Mouse (Mus musculus): Measurements from ENCODE around the gene Pm20d1. TPM values are rescaled to one million over a fixed set of nuclear protein-coding genes. Genes with fewer than 3 reads are reported as not detected.

Gene Pm20d1
- total and polyA plus RNA-seq, 3 experiments = 5.8 to 7.5 (median 5.9) TPM

- Histone ChIP-seq H3K4me3 (no peak overlapping the region), H3K27me3 (ENCODE audit: control insufficient read depth, insufficient read depth, low read length) (no peaks in the 10 kb centered on the region), H3K4me1 (ENCODE audit: control insufficient read depth, insufficient read depth, low read length) (no peaks in the 10 kb centered on the region), H3K27ac (no peak overlapping the region), H3K9ac (ENCODE audit: low read depth, low read length) (no peak overlapping the region), H3K79me2 (replicated peaks; ENCODE audit: control insufficient read depth, insufficient read depth, low read length) (no peaks in the 10 kb centered on the region), H3K36me3 (ENCODE audit: control insufficient read depth, insufficient read depth, low read length) (no peaks in the 10 kb centered on the region)
- DNase-seq = no peak
- 89% methylated on average over 8 of the region's 8 CpGs for WGBS
- intact Hi-C loops (cut with DNase I) = no loop called here
- TF ChIP-seq EP300 (IDR thresholded peaks at IDR 0.05; ENCODE audit: insufficient read depth, low read depth, low read length) (no peak), POLR2A (IDR thresholded peaks at IDR 0.05; ENCODE audit: insufficient read depth, low read depth, low read length) (no peak), CTCF (IDR thresholded peaks at IDR 0.05) (no peak)
Observed at GRCm38 (mm10) chr1:131801071-131801470, 3.9 kb downstream of the Pm20d1 start.

DNA sequence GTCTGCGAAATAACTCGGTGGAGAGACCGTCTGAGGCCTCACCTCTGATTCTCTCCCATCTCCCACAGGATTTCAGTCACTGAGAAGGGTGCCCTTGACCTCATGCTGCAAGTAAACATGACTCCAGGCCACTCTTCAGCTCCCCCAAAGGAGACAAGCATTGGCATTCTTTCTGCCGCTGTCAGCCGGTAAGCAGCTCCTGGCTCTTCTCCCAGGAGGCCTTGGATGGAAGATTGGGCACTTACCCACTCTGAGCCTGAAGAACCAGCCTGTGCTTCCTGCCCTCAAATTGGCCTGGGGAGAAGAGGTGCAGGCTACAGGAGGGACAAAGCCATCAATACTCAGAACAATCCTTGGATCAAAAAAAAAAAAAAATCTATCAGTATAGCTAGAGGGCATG, 5.5 kb downstream of the Pm20d1 start:
- intact Hi-C loops (cut with DNase I) = no loop called here
- DNase-seq = peak; percentile 29 to 62
- H3K4me3 ChIP-seq = no peak overlapping the region

GRCm38 (mm10) chr1:131804166-131804565, 7.0 kb downstream of the Pm20d1 start:
- Histone ChIP-seq H3K27me3 (ENCODE audit: control insufficient read depth, insufficient read depth, low read length) (no peaks in the 10 kb centered on the region), H3K9ac (ENCODE audit: low read depth, low read length) (no peak overlapping the region), H3K36me3 (ENCODE audit: control insufficient read depth, insufficient read depth, low read length) (no peaks in the 10 kb centered on the region), H3K4me1 (ENCODE audit: control insufficient read depth, insufficient read depth, low read length) (no peaks in the 10 kb centered on the region), H3K27ac (no peak overlapping the region), H3K4me3 (no peak overlapping the region), H3K79me2 (replicated peaks; ENCODE audit: control insufficient read depth, insufficient read depth, low read length) (no peaks in the 10 kb centered on the region)
- 93% methylated on average over 3 of the region's 3 CpGs for WGBS
- intact Hi-C loops (cut with DNase I) = no loop called here
- DNase-seq = no peak
- TF ChIP-seq CTCF (IDR thresholded peaks at IDR 0.05) (no peak), POLR2A (IDR thresholded peaks at IDR 0.05; ENCODE audit: insufficient read depth, low read depth, low read length) (no peak), EP300 (IDR thresholded peaks at IDR 0.05; ENCODE audit: insufficient read depth, low read depth, low read length) (no peak)

More for the DNA sequence above, 5.5 kb downstream of the Pm20d1 start:
- H3K27me3 ChIP-seq (ENCODE audit: control insufficient read depth, insufficient read depth, low read length) = no peaks in the 10 kb centered on the region
- H3K27ac ChIP-seq = peak overlapping the region; percentile 51
- H3K9ac ChIP-seq (ENCODE audit: low read depth, low read length) = no peak overlapping the region
- no peaks in the 10 kb centered on the region for H3K4me1 ChIP-seq (ENCODE audit: control insufficient read depth, insufficient read depth, low read length)
- 60% methylated on average over 5 of the region's 5 CpGs for WGBS
- H3K36me3 ChIP-seq (ENCODE audit: control insufficient read depth, insufficient read depth, low read length) = no peaks in the 10 kb centered on the region
- H3K79me2 ChIP-seq (replicated peaks; ENCODE audit: control insufficient read depth, insufficient read depth, low read length) = no peaks in the 10 kb centered on the region
- TF ChIP-seq EP300 (IDR thresholded peaks at IDR 0.05; ENCODE audit: insufficient read depth, low read depth, low read length) (no peak), POLR2A (IDR thresholded peaks at IDR 0.05; ENCODE audit: insufficient read depth, low read depth, low read length) (no peak), CTCF (IDR thresholded peaks at IDR 0.05) (no peak)

- Histone ChIP-seq H3K4me3 (no peak overlapping the region), H3K27me3 (ENCODE audit: control insufficient read depth, insufficient read depth, low read length) (no peaks in the 10 kb centered on the region), H3K4me1 (ENCODE audit: control insufficient read depth, insufficient read depth, low read length) (no peaks in the 10 kb centered on the region), H3K9ac (ENCODE audit: low read depth, low read length) (no peak overlapping the region), H3K27ac (no peak overlapping the region), H3K79me2 (replicated peaks; ENCODE audit: control insufficient read depth, insufficient read depth, low read length) (no peaks in the 10 kb centered on the region), H3K36me3 (ENCODE audit: control insufficient read depth, insufficient read depth, low read length) (no peaks in the 10 kb centered on the region)
- 92% methylated on average over 1 of the region's 1 CpGs for WGBS
- no peak for DNase-seq
- TF ChIP-seq CTCF (IDR thresholded peaks at IDR 0.05) = no peak
- no peak for TF ChIP-seq POLR2A (IDR thresholded peaks at IDR 0.05; ENCODE audit: insufficient read depth, low read depth, low read length)
- intact Hi-C loops (cut with DNase I) = no loop called here
Observed at GRCm38 (mm10) chr1:131808986-131809385, 11.8 kb downstream of the Pm20d1 start.

- 84% methylated on average over 2 of the region's 2 CpGs for WGBS
- TF ChIP-seq EP300 (IDR thresholded peaks at IDR 0.05; ENCODE audit: insufficient read depth, low read depth, low read length) (no peak), POLR2A (IDR thresholded peaks at IDR 0.05; ENCODE audit: insufficient read depth, low read depth, low read length) (no peak), CTCF (IDR thresholded peaks at IDR 0.05) (no peak)
- H3K9ac ChIP-seq (ENCODE audit: low read depth, low read length) = no peak overlapping the region
- no peaks in the 10 kb centered on the region for H3K4me1 ChIP-seq (ENCODE audit: control insufficient read depth, insufficient read depth, low read length)
- H3K36me3 ChIP-seq (ENCODE audit: control insufficient read depth, insufficient read depth, low read length) = no peaks in the 10 kb centered on the region
- intact Hi-C loops (cut with DNase I) = no loop called here
- DNase-seq = no peak
- H3K27me3 ChIP-seq (ENCODE audit: control insufficient read depth, insufficient read depth, low read length) = no peaks in the 10 kb centered on the region
- no peak overlapping the region for H3K27ac ChIP-seq
- no peak overlapping the region for H3K4me3 ChIP-seq
- no peaks in the 10 kb centered on the region for H3K79me2 ChIP-seq (replicated peaks; ENCODE audit: control insufficient read depth, insufficient read depth, low read length)
Observed at GRCm38 (mm10) chr1:131809651-131810050, 12.5 kb downstream of the Pm20d1 start.

DNA sequence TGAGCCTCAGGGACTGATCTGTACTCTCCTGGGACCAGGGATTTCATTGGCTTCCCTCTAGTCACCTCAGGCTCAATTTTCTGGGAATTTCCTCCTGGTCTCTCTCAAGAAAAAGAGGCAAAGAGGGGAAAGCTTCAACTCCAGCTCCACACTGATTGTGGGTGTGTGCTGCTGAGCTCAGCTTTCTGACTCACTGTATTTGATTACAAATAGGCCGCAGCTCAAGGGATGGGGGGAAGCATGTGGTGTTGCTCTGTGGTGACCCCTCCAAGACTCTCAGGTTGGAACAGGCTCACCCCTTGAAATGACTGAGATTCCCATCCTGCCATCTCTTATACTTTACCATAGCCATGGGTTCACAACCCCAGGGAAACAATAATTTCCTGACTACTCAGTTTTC, 14.2 kb downstream of the Pm20d1 start:
- Histone ChIP-seq H3K27me3 (ENCODE audit: control insufficient read depth, insufficient read depth, low read length) (no peaks in the 10 kb centered on the region), H3K4me3 (no peak overlapping the region), H3K79me2 (replicated peaks; ENCODE audit: control insufficient read depth, insufficient read depth, low read length) (no peaks in the 10 kb centered on the region), H3K4me1 (ENCODE audit: control insufficient read depth, insufficient read depth, low read length) (no peaks in the 10 kb centered on the region), H3K36me3 (ENCODE audit: control insufficient read depth, insufficient read depth, low read length) (no peaks in the 10 kb centered on the region), H3K27ac (no peak overlapping the region), H3K9ac (ENCODE audit: low read depth, low read length) (no peak overlapping the region)
- TF ChIP-seq EP300 (IDR thresholded peaks at IDR 0.05; ENCODE audit: insufficient read depth, low read depth, low read length) = no peak
- TF ChIP-seq CTCF (IDR thresholded peaks at IDR 0.05) = no peak
- no peak for TF ChIP-seq POLR2A (IDR thresholded peaks at IDR 0.05; ENCODE audit: insufficient read depth, low read depth, low read length)
- WGBS = 88% methylated on average over 1 of the region's 1 CpGs
- DNase-seq = no peak
- intact Hi-C loops (cut with DNase I) = no loop called here

Measured in heart, adult 2 months (tissue).